Mouse (Mus musculus): ENCODE measurements at regions not wholly inside any gene's neighbourhood (a gene's known extent, or its start where the extent isn't known, plus 50 kb on each side); places are given as distances from the start of the nearest gene placed in this dataset.
"Not testable (repeated sequence)": the region's sequence is repeated elsewhere in the genome, so short reads cannot be mapped to it uniquely, and the experiment has no call there.

DNA sequence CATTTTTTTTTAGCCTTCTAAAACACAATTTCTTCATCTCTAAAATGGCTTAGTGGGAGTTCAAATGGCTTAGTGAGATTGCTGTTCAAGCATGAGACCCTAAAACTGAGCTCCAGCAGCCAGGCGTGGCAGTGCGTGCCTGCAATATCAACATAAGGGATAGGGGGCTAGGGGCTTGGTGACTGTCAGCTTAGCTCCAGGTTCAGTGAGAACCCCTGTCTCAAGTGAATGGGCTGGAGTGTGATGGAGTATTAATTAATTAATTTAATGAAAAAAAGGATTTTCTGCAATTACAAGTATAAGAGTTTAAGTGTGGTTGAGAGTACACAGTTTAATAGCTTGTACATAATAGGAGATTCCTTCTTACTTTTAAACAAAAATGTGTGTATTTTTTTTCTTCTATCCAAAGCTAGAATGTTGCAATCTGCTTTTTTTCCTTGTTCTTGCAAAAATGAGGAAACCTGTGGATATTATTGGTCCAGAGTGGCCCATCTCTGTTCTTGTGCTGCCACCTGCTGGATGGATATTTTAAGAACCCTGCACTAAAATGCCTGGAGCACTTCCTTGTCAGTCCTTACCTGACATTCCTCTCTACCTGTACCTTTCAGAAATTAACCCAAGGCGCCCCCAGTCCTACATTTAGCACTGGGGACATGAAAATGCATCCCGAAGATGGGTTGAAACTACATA lies 54.0 kb upstream of the Usp47 start:
- peak; percentile 81 to 89 for DNase-seq (ENCODE audit: low spot score in 2 of 2)

DNA sequence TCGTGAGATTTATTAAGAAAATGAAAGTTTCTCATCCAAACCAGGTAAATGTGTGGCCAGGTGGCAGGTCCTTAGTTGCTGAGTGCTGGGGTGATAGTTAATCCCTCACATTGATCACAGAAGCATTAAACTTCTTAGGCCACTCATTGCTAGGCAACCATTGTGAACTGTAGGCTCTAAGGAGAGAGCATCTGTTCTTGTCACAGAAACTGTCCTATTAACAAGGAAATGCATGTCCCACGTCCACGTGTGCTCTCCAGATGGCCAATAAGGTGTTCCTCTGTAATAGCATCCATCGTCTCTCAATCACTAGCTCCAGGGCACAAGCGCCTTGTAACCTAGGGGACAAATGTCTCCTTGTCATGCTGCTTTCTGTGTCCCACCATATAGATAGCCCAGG lies 55.0 kb upstream of the Usp47 start:
- no peak for DNase-seq (ENCODE audit: low spot score in 2 of 2)

DNA sequence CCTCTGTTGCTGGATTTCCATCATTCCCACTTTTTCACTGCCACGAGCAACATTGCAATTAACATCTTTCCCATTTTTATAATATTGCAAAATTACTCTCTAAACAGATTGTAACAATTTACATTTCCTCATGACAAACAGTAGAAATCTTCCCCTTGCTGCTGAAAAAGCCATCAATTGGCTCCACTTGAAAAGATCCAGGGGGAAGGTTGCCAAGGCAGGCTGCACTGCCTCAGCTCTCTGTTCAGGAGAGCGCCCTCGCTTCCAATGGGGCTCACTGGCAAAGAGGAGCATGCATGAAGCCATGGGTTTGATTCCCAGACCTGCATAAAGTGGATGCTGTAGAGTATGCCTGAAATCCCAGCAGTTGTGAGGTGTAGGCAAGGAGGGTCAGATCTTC lies 56.6 kb upstream of the Usp47 start:
- no peak for DNase-seq (ENCODE audit: low spot score in 2 of 2)

DNA sequence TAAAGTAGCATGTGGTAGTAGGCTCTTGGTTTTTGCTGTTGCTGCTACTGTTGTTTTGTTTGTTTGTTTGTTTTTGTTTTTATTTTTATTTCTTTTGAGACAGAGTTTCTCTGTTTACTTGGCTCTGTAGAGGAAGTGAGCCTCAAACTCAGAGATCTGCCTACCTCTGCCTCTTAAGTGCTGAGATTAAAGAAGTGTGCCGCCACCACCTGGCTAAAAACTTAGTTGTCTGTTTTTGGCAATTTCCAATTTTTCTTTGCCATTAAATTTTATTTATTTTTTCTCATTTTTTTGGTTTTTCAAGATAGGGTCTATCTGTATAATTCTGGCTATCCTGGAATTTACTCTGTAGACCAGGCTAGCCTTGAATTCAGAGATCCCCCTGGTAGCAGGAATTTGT lies 59.3 kb upstream of the Usp47 start:
- DNase-seq (ENCODE audit: low spot score in 2 of 2) = no peak

DNA sequence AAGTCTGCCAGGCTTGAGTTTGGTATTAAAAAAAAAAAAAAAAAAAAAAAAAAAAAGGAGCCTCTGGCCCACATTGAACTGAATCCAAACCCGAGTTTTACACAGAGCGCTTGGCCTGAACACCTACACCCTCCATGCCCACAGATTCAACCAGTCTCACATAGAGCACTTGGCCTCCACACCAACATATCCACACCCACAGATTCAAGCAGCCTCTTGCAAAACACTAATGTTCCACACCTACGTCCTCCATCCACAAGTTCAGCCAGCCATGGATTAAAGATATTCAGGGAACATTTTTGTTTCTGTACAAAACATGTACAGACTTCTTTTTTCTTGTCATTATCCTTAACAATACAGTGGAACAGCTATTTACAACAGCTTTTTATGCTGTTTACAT lies 63.3 kb upstream of the Usp47 start:
- no peak for DNase-seq (ENCODE audit: low spot score in 2 of 2)

DNA sequence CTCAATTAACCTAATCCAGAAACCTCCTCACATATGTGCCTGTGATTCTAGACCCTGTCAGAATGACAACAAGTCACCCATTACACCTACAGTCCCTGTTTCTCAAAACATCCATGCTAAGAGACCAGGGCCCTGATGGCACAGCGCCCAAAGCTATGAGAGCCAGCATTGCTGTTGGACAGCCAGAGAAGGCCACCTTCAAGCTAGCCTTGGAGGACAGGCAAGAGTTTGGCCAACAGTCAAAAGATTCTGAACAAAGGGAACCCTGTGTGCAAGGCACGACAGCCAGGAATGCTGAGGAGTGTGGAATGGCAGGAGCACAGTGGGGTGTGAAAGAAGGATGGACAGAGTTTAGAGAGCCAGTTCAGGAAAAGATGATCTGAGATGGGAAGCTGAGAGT lies 66.6 kb upstream of the Usp47 start:
- peak; percentile 40 to 43 for DNase-seq (ENCODE audit: low spot score in 2 of 2)

DNA sequence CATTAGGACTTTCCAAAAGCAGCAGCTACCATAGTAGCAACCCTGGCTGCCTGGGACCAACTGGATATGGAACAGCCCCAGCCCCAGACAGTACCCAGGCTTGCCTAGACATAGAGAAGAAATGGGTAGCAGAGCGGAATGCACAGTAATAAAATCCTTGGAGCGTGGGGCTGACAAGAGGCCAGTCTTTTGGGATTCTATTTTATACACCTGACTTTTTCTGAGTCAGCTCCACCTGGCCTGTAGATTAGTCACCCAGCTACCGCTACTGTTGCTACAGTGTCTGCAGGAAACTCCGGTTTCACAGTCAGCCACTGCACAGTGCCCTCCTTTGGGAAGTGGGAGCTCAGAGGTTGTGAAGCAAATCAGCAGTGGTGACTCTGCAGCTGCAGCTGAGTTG lies 83.7 kb upstream of the Usp47 start:
- DNase-seq (ENCODE audit: low spot score in 2 of 2) = peak in 1 of 2 experiments; percentile 21

DNA sequence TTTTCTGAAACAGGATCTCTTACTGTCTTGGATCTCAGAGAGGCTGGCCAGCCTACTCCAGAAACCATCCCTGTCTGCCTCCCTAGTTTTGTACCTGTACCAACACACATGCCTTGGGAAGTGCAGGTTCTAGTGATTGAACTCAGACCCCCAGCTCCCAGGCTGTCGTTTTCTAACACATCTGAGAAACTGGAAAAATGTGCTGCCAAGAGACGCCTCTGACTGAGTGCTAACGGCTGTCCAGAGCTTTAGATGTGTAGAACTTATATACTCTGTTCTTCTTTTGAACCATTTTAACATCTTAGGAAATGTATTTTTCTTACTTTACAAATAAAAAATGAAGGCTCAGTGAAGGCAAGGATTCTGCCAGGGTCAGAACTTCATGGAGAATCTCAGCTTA lies 85.8 kb upstream of the Usp47 start:
- DNase-seq (ENCODE audit: low spot score in 2 of 2) = no peak

DNA sequence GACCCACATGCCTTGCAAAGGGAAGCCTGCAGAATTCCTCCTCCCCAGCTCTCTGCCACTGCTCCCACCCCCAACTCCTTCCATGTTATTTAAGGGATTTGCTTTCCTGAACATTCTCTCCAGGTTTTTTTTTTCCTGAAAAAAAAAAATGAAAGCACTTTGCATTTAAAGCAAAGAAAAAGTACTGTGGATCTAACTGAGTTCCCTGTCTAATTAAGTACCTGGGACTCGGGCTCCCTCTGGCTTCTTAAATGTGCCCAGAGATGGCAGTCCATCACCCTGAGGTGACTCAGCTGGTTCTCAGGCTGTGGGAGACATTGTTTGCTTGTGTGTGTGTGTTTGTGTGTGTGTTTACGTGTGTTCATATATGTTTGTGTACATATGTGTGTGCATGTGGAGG lies 86.2 kb upstream of the Usp47 start:
- peak in 1 of 2 experiments; percentile 28 for DNase-seq (ENCODE audit: low spot score in 2 of 2)

DNA sequence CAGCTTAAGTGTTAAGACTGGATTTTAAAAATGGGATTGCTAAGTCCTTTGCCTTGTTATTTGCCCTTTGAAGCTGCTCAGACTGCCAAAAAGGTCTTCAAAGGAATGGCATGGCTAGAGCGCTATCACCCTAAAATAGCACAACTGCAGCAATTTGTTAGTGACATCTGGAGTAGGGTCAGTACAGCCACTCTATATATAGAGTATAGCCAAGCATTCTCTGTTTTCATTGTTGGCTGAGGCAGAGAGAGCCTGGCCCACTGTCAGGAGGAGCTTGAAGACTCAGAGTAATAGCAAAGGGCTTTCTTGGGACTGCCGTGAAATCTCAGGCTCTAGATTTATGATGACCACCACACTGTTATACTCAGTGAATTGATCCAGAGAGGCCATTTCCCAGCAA lies 90.6 kb upstream of the Usp47 start:
- no peak for DNase-seq (ENCODE audit: low spot score in 2 of 2)

DNA sequence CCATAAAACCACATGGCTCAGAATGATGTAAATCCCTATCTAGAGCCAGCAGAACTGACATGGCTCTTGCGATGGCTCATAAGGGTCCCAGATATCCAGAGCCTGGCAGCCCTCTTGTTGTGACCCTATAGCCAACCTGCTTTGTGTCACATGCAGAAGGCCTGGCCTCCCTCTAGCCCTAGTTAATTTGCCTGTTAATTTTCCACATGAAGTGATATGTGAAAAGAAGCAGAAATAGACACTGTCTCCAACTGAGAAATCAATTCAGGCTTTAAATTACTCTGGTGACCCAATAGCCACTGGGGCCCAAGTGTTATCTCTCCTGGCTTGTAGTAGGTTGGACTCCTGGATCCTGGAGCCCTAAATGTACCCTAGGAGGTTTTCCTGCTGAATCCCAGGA lies 103.3 kb upstream of the Usp47 start:
- DNase-seq (ENCODE audit: low spot score in 2 of 2) = no peak

DNA sequence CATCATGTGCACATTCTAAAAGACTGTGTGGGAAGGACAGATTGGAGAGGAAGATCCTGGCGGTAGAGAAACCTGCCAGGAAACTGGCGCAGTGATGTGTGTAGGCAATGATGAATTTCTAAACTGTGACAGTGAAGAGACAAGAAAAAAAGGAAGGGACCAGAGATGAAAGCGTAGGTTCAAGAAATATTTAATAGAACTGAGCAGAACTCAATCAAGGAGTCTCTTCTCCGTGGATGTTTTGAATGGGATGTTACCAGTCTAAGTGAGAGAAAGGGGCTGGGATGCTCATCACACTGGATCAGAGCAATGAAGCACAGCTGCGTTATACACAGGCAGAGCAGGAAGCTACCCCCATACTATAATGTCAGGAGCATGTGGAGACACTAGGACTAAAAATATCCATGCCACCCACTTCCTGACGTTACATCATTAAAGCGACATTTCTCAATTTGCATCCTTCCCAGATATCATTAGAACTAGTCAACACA lies 119.5 kb upstream of the Usp47 start:
- DNase-seq (ENCODE audit: low spot score in 2 of 2) = peak; percentile 34 to 64

DNA sequence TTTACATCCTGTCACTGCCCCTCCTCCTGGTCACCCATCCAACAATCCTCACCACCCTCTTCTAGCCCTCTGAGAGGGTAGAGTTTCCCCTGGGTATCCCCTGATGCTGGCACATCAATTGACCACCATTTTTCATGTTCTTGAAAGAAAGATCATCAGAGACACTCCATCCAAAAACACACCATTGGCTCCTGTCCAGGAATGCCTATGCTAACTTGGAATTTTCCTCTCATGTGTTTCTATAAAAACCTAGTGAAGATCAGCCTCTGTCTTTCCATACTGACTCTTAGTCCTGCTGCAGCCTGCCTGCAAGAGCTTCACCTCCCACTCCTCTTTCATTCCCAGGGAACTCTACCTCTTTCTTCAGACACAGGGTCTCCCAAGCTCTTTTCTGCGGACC lies 117.2 kb upstream of the Galnt18 start:
- DNase-seq (ENCODE audit: low spot score in 2 of 2) = no peak

DNA sequence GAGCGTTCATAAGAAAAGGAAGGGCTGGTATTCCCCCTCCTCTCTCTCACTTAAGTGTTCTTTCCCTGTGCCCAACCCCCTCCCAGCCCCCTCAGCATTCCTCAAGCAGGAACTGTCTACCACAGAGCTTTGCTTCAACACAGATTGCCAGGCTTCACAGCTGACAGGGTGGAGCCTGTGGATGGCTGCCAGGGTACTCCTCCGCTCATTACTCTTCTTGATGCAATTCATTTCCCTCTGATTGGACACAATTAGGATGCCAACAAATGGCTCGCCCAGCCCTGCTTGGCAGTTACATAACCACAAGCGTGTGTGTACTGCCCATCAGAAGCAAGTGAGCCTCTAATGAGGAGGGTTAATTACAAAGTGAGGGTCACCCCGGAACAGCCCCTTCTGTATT lies 116.5 kb upstream of the Galnt18 start:
- DNase-seq (ENCODE audit: low spot score in 2 of 2) = peak; percentile 88 to 91

DNA sequence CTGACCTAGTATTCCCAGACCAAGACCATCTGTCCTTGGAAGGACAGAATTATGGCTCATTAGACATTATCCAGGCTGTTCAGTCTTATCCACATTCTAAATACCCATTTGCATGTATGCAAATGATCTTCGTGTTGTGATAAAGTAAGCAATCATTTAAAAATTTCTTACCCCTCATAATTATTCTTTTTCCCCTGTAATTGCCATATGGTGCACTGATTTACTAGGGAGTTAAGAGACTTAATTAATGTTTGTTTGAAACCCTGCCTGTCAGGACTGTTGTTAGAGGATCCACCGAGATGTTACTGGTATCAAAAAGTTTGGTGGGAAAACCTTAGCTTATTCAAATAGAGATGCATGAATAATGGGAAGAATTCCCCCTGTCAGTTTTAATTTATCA lies 103.2 kb upstream of the Galnt18 start:
- no peak for DNase-seq (ENCODE audit: low spot score in 2 of 2)

DNA sequence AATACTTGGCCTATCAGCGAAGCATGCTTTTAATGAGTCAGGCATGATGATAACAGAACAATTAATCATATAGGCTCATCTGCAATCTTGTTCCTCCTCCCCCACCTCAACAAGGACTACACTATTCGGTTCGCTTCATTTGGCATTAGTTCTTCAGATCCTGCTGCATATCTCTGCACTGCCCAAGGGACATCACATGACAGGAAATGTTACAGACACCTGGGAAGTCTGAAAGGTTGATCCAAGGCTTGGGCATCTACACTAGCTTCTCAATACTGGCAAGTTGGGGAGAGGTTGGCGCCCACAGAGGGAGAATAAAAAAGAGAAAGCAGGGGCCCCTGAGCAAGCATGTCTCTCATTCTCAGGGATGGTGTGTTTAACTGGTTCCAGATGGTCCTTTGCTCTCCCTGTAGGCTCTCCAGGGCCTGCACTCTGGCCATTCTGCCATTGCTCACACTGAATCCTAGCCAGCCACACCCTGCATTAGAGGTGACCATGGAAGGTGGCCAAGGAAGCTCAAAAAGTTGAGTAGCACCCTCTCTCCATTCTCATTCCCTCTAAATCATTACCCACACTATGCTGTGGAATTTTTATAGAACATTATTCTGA lies 100.4 kb upstream of the Galnt18 start:
- no peak for DNase-seq (ENCODE audit: low spot score in 2 of 2)

DNA sequence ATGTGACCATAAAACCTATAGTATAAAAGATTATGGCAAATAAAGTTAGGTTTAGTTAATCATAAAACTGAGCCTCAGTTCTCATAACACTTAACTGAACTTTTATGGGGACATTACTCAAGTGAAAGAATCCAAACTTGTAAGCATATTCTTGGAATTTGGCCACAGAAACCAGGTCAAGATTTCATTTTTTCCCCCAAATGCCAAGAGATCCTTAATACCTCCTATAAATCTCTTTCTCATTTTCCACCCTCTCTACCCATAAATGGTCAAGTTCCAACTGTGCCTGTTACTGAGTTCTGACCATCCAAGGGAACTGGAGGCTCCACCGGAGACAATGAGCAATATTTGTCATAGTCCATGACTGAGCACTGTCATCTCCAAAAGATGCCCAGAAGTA lies 97.8 kb upstream of the Galnt18 start:
- no peak for DNase-seq (ENCODE audit: low spot score in 2 of 2)

DNA sequence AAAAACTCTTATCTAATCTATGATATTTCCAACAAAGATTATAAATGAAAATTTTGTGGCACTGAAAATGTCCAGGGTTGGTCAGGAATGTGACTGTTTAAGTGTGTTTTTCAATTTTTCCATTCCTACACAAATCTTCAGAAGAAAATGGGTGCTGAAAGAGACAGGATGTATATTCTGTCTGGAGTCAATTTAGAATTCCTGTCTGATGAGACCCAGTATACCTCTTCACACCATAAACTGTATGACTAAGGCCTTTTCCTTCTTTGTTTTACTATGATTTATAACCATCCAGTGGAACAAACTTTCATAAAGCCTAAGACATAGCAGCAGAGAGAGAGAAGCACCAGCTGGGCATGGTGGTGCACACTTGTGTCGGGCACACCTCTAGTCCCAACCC lies 96.2 kb upstream of the Galnt18 start:
- DNase-seq (ENCODE audit: low spot score in 2 of 2) = no peak

DNA sequence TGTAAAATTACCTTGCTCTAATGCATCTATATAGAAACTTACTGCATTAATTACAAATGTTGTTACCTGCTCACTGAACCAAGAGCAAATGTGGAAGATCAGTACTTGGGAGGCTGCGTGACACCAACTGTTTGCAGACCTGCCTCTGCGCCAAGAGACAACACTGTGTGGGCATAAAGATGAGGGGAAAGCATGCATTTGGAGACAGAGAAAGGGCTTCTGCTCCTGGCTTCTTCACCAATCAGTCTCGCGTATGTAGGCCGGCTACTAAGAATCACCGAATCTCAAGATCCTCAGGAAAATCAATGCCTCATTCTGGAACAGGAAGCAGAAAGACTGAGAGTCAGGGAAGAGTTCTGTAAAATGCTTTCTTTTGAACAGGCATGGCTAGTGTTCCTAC lies 89.6 kb upstream of the Galnt18 start:
- DNase-seq (ENCODE audit: low spot score in 2 of 2) = no peak

DNA sequence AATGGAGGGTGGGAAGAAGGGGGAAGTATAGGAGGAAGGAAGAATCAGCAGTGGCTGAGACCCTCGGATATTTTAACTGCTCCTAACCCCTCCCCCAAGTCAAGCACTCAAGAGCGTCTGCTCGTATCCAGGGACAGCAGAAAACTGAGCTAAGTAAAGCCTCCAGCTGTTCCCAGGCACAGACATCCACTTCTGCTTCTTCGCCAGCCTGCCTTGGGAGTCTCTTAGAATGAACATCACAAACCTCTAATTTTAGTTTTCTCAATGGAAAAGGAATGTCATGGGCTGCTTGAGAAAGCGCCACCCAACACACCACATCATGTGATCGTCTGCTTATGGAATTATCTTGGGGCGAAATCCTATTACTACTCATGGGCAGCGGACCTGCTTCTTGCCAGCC lies 83.3 kb upstream of the Galnt18 start:
- peak; percentile 48 to 56 for DNase-seq (ENCODE audit: low spot score in 2 of 2)

DNA sequence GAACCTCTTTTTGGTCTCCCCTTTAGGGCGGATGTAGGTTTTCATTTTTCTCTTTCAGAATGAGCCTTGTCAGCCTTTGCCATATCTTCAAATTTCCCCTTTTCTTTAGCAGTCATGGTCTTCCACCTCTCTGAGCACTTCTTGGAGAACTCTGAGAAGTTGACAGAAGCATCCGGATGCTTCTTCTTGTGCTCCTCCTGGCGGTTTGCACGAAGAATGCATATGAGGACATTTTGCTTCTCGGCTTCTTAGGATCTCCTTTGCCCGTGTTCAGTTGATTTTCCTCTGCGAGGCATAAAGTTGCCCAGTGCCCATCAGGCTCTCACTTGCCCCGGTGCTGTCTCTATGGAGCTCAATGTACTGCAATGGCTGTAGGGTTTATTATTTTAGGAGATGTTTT lies 78.5 kb upstream of the Galnt18 start:
- DNase-seq (ENCODE audit: low spot score in 2 of 2) = not testable (repeated sequence)

DNA sequence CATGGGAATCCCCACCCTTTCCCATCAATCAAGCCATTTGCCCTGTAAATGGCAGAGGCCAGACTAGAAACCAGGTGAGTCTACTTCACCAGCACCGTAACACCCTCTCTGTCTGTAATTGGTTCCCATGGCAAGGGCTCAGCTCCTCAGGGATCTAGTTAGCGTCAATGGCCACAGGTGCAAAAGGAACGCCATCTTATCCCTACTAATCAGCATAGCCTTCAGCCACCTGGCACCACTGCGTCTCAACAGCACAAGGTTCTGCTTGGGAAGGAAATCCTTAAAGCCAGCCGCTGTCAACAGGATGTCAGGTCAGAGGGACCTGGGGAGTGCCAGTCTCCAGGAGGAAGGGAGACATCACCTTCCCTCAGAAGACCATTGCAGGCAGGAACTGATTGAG lies 77.2 kb upstream of the Galnt18 start:
- no peak for DNase-seq (ENCODE audit: low spot score in 2 of 2)

DNA sequence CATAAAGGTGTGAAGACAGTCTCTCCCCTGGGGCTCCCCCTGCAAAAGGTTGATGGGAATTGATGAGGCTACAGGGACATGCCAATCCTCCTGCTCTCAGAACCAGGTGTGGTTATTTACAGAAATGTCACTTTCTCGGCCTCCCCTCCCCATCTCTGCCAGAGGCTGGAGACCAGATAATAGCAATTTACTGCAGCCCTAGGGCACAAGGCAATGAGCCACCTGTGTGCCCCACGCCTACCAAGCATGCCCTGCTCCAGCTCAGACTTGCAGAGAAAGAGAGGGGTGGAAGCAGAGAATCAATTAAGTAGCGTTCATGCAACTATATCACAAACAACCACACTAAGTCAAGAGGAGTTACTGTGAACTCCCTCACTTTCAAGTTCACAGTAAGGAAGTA lies 75.5 kb upstream of the Galnt18 start:
- DNase-seq (ENCODE audit: low spot score in 2 of 2) = no peak

DNA sequence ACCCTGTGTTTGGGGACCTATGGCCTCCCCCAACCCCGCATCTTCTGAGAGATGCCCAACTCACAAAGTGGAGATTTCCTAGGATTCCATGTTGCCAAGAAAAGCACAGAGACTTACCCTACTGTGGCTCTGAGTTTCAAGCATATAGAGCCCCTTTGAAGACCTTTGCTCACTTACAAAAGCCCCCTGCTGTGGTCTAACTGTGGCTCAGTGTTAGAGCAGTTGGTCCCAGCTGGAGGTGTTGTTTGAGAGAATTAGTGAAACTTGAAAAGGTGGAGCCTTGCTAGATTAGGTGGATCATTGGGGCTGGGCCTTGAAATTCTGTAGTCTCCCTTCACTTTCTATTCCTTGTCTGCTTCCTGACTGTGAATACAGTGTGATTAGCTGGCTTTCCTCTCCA lies 66.6 kb upstream of the Galnt18 start:
- DNase-seq (ENCODE audit: low spot score in 2 of 2) = no peak

Data from right cerebral cortex, postnatal 10 days (tissue).